Mouse (Mus musculus) cerebellum, postnatal 10 days (tissue): ENCODE measurements at regions not wholly inside any gene's neighbourhood (a gene's known extent, or its start where the extent isn't known, plus 50 kb on each side); places are given as distances from the start of the nearest gene placed in this dataset.

Experiments used
- DNase-seq, 2 experiments: peaks; one replicate each; pipeline ENCODE4 v3.0.0; 2021; ENCODE audit warnings: mixed read lengths in 2 of 2

DNA sequence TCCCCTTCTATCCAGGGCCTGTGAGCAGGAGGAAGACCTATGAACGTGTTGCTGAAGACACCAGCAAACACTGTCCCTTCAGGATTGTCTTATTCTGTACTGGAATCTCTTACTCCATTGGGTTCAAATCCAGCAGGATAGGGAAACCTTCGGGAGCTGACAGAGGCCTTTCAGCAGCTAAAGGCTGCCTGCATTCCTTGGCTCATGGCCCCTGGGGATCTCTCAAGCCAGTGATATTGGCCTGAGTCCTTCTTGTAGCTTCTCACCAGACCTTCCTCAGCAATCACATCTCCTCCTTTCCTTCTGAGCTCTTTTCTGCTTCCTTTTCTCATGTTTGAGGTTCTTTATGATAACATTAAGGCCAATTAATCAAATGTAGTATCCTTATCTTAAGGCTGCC lies 103.8 kb upstream of the Sh3bp4 start:
- no peak for DNase-seq

DNA sequence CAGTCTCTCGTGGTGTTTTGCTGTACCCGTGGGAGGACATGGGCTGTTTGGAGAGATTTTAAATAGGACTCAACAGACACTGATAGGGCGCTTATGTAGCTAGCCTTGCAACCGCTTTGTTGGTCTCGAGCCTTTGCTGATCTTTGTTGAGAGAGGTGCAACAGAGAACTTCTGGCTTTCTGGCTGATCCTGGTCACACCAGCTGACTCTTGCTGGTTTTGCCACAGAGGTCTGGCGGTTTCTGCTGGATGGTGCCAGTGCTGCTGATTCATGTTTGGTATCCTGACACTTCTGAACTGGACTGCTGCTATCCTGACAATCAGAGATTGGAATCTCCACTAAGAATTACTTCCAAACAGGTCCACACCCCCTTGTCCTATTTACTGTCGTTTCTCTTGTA lies 102.1 kb upstream of the Sh3bp4 start:
- no peak for DNase-seq

DNA sequence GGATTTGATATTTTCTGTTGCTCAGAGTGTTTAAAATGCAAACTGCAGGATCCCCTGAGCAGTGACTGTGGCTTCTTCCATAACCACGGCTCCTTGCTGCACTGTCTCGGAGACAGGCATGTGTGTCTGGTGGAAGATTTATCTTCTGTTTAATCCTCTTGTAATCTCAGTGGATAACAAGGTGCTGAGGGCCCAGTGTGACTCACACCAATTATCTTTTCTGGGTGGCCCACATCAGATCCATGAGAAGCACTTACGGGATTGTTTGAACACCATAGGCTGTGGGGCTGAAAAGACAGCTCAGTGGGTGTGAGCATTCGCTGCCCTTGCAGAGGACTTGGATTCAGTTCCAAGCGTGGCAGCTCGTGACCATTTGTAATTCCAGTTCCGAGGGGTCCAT lies 101.2 kb upstream of the Sh3bp4 start:
- DNase-seq: no peak

DNA sequence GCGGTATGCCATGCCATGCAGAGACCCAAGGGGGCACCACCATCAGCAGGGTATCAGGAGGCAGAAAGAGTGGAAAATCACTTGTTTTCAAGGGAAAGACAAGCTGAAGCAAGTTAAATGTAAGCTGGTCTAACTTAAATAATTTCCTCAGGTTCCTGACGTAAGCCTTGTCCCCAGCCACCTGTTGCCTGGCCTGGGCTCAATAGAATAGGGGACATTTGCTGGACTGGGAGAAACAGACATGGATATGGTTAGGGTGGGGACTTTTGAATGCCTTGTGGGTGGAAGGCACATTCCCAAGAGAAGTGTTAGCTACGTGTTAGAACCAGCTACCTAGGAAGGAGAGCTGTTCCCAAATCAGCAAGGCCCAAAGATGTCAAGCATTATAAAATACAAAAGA lies 100.6 kb upstream of the Sh3bp4 start:
- DNase-seq: no peak

- no peak for DNase-seq
Observed at GRCm38 (mm10) chr1:88976101-88976500, 94.1 kb upstream of the Sh3bp4 start.

GRCm38 (mm10) chr1:88988011-88988695 lies 82.1 kb upstream of the Sh3bp4 start:
- DNase-seq: no peak

GRCm38 (mm10) chr1:88994588-88995331 lies 75.5 kb upstream of the Sh3bp4 start:
- peak in 1 of 2 experiments; percentile 13 for DNase-seq

GRCm38 (mm10) chr1:88995945-88996344 lies 74.3 kb upstream of the Sh3bp4 start:
- peak; percentile 39 to 56 for DNase-seq

DNA sequence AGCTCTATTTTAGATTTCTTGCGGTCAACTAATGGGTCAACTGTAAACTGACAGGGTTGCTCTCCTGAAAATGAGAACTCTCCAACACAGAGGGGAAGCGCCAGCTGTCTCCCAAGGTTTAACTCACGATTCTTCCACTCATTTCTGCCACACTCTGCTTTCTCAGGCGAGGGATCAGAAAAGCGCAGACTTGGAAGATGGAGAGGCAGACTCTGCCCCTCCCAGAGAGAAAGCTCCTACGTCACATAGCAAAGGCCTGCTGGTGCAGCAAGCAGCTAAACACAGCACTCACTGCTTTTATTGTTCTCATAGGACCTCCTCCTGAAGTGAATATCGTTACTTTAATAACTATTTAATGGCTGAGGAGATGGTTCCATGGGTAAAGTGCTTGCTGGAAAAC lies 73.6 kb upstream of the Sh3bp4 start:
- DNase-seq: peak; percentile 16 to 22

DNA sequence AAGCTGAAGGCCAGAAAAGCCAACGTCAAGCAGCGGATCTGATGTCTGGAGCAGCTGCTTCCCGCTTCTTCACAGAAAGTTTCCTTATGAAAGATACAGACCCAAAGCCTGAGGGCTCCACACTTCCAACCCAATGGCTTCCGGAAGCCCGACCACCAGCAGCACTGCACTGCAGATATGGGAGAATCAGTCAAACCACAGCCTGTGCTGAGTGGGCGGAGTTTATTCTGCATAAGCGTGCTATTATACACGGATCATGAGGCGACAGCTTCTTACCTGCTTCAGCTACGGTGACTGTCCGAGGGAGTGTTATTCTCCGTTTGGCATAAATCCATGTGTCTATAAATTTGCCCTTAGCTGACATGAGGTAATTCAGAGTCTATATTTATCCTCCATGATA lies 72.4 kb upstream of the Sh3bp4 start:
- DNase-seq: no peak

GRCm38 (mm10) chr1:89002326-89002725 lies 67.9 kb upstream of the Sh3bp4 start:
- DNase-seq: no peak

DNA sequence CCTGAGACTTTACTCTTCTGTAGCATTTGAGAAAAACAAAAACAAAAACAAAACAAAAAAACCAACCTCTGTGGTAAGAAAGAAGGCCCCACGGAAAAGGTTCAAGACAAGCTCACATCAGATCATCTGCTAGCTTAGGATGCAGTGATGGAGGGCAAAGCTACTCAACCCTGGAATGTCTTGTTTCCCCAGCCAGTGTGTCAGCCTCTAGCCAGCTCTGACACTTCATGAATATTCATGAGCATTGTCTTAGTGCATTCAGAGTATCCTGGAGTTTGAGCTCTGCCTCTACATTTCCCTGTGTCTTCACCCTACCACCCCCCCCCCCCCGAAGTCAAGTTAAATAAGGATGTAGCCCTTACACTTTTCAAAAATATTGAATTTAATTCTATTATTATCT lies 66.5 kb upstream of the Sh3bp4 start:
- no peak for DNase-seq

- DNase-seq: peak; percentile 20 to 29
Observed at GRCm38 (mm10) chr1:89007476-89007875, 62.7 kb upstream of the Sh3bp4 start.

DNA sequence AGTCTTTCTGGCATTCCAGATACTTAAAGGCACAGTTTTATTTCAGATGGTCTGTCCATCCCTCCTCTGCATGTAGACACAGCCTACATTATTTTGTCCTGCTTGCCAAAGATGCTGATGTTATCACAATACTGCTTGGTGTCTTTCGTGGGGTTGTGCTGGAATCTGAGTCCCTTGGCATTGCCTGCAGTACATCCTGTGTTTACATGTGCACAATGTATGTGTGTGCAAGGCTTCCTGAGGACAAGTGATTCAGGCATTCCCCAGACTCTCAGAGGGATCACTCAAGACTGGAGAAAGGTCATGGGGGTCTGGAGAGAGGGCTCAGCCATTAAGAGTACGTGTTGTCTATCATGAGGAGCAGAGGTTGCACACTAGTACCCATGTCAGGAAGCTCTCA lies 60.0 kb upstream of the Sh3bp4 start:
- DNase-seq: no peak

DNA sequence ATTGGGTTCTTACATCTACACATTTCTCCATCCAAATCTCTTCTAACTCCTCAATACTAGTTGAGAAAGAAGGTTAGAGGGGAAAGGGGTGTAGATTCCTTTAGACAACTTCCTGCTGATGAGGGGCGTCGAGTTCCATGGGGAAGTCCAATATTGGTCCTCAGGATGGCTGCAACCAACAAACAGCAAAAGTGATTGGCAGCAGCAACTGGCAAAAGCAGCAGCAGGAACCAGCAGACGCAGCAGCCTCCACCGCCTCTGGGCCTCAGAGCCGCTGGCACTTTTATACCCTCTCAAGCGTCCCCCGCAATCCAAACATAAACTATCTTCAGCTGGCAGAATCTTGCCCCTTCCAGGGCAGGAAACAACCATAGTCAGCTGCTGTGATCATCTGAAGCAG lies 58.8 kb upstream of the Sh3bp4 start:
- no peak for DNase-seq

- DNase-seq: no peak
Observed at GRCm38 (mm10) chr1:89015385-89015784, 54.8 kb upstream of the Sh3bp4 start.

GRCm38 (mm10) chr1:89015845-89016244 lies 54.4 kb upstream of the Sh3bp4 start:
- no peak for DNase-seq

GRCm38 (mm10) chr1:89019778-89020373 lies 50.3 kb upstream of the Sh3bp4 start:
- DNase-seq: no peak
